Mouse (Mus musculus): ENCODE measurements at regions not wholly inside any gene's neighbourhood (a gene's known extent, or its start where the extent isn't known, plus 50 kb on each side); places are given as distances from the start of the nearest gene placed in this dataset.

DNA sequence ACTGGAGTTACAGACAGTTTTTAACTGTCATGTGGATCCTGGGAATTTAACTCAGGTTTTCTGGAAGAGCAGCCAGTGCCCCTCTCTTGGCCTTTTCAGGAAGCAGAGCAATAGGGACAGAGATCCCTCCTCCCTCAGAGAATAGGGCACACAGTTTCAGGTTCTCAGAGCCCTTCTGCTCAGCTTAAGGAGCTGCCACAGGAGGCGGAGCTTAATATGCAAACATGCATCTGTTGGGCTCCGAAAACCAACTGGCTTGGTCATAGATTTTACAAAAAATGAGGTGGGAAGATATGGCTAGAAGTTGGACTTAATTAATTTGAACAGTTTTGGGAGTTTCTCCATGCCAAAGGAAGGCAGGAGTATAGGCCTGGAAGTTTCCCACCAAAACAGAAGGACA, 61.9 kb upstream of the Znrf2 start:
- no peak for DNase-seq

DNA sequence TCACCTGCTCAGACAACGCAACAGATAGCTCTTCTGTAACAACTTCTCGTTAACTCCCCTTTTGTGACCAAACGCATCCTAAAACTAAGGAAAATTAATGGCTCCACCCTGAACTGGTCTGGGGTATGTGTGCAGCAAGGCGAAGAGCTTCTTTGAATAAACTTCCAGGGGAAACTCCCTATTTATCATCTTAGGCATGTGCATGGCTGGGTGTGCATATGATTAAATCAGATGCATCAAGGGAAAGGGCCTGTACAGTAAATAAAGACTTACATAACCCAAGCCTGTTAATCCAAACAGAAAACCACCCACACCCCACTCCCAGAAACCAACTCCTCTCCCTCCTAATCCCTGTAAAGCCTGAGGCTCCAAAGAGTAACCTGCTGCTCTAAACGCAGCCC, 59.2 kb upstream of the Znrf2 start:
- no peak for DNase-seq

DNA sequence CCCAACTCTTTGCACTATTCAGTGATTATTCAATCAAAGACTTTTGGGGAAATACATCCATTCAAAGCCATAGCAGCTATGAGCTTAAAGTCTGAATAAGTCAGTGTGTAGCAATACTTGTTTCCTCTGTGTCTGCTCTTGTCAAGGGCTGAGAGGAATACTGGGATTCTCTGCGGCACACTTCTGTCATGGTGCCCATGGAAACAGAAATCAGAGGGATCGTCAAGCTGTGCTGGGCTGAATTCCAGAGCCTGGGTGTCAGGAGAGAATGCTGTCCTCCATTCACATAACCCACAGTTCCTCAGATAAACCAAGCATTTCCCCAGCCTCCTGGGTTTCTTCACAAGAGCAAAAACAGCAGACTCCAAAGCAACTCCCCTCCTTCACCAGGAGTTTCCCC, 58.6 kb upstream of the Znrf2 start:
- DNase-seq: peak; percentile 34

DNA sequence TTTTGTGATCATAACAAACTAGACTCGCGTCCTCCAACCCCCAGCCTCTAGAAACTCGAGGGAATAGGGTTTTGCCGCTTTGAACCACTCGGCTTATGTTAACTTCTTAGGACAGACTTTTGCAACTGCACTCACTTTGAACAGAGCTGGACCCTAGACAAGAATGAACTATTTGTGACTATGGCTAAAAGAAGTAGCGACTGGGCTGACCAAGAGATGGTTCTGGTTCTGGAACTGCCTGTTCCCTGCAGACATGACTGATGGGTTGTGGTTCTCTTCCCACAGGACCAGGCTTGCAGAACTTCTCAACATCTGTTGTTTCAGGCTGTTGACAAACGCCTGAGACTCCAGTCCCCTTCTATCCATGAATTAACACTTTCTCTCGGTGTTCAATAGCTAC, 57.5 kb upstream of the Znrf2 start:
- no peak for DNase-seq

DNA sequence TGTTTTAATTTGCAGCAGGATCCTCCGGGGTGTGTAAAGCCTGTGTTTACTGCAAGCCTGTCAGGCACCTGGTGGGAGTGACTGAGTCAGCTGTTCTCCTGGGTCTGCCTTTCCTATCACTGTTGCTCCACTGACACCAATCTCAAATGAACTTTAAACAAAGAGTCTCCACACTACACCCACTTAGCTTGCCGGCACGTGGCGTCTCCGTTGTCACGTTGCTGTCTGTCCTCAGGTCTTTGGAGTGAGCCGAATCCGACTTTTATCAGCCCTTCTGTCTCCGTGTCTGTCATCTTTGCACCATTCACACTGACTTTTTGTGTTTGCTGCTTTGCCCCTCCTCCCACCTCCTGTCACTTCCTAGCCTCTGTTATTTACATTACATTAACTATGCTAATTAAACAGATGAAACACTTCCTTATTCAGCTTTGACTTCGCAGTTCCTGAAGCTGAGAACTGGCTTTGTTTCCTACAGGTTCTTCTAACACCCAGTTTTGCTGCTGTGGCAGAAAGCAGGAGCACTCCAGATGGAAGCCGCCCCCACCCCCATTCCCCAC, 56.7 kb upstream of the Znrf2 start:
- DNase-seq: no peak

DNA sequence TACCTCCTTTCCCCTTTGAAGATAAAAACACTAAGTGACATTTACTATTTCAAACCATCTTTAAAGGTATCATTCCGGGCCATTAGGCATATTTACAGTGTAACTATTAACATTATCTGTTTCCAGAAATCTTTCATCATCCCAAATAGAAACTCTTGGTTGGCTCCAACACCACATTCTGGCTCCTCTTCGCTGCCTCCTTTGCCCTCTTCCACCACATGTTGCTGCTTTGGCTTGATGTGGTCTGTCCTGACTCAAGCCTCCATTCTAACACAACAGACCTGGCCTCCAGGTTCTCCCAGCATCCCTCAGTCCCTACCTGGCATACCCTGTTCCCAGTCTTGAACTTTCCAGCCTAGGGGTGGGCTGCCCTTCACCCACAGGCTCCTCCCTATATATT, 56.2 kb upstream of the Znrf2 start:
- DNase-seq: no peak

DNA sequence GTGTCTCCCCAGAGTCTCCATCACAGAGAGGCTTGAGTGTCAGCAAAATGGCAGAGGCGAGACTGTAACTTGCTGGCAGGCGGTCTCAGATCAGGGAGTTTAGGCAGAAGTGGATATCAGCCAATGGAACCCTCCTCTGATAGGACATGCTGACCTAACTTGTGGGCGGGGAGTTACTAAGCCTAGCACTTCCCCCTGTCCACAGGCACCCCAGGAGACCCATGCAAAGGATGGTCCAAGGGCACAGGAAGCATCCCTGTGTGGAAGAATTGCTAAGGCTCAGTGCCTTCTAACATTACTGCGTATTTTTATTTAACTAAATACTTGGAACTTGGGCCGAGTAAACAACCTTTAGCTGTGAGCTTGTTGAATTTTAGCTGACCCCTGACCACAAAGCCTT, 54.7 kb upstream of the Znrf2 start:
- DNase-seq: no peak

DNA sequence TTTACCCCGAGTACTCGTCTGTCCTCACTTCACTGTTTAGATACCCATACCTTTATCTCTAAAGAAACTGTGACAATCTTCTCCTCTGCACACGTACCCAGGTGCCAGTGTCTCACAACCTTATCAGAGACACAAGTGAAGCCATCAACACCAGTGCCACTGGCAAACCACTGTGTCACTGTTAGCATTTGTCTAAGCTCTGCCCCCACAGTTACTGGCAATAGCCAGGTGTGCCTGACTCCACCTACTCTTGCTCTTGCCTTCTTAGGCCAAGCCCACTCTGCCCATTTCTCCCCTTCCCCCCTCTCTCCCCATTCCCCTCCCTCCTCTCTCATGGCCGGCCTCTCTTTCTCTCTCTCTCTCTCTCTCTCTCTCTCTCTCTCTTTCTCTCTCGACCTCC, 54.2 kb upstream of the Znrf2 start:
- DNase-seq: no peak

DNA sequence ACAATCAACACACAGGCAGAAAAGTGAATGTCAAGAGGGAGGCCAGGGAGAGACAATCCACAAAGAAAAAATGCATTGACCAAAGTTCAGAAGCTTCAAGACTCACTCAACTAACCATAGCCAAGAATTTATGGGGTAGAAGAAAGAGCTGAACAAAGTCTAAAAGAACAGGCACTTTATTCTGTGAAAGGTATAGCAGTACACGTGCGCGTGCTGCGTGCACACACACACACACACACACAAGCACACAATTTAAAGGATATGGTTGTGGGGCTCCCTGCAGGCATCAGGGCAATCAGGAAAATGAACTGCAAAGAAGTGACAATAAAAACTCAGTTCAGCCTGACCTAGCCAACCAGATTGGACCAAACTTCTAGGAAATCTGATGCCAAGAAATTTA, 53.0 kb upstream of the Znrf2 start:
- DNase-seq: no peak

DNA sequence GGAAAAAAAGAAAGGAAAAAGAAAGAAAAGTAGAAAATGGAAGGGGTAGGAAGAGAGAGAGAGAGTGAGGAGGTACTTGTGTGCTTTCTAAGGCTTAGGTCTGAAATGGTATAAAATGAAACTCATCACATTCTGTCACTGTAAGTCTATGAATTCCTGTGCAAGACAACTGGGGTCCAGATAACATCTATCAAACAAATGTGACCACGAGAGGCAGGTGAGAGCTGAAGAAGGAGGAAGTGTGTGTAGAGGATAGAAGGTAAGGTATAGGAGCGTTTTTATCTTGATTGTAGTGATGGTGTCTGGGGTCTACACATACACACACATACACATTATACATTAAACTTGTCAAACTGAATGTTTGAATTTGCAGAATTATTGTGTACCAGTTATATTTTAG, 51.0 kb upstream of the Znrf2 start:
- no peak for DNase-seq

DNA sequence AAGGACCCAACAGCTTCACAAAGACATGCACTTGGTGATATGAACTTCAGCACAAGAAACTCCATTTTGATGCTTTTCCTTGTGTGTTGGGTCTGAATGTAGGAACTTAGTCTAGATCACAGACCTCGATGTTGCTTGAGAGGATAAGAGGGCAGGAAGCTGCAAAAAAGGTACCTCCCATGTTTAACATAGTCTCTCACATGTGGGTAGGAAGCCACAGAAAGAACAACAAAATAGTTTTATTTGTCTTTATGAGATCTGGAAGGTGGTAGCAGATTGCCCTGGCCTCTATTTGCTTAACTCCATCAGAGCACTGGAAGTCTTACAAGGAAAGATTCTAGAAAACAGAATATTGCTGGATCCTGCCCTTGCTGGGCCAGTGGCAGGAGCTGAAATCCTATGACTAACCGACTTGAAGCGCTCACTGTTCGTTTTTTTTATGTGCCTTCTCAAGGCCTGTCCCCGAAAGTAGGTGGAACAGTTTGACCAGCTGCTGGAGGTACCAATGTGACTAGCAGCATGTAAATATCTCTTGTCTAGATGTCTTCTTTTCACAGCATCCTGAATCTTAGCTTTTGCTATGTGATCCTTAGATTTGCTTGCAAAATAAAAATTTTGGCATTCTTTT, 50.1 kb upstream of the Znrf2 start:
- no peak for DNase-seq

All from cerebellum, adult 8-10 months (tissue).